Mouse (Mus musculus): ENCODE results near the gene Tmem108.

Gene Tmem108

GRCm38 (mm10) chr9:103549178-103549577, 212.5 kb downstream of the Tmem108 start:
- no peak for DNase-seq (ENCODE audit: low spot score in 2 of 2)

DNA sequence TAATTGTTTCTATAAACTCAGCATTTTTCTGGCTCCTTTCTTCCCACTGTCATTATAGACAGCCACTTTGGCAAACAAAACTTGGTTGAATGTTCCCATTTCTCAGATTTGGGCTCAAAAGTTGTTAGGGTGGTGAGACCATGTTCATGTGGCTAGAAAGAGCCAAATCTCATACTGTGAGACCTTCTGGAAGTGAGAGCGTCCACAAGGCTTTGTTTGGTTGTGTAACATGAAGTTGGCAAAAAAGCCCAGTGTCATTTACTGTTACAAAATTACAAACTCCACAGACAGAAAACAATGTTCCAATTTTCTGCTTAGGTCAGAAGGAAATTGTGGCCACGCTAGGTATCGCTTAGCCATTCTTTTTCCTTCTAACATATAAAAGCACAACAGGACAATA, 213.0 kb downstream of the Tmem108 start:
- DNase-seq (ENCODE audit: low spot score in 2 of 2), result no peak

DNA sequence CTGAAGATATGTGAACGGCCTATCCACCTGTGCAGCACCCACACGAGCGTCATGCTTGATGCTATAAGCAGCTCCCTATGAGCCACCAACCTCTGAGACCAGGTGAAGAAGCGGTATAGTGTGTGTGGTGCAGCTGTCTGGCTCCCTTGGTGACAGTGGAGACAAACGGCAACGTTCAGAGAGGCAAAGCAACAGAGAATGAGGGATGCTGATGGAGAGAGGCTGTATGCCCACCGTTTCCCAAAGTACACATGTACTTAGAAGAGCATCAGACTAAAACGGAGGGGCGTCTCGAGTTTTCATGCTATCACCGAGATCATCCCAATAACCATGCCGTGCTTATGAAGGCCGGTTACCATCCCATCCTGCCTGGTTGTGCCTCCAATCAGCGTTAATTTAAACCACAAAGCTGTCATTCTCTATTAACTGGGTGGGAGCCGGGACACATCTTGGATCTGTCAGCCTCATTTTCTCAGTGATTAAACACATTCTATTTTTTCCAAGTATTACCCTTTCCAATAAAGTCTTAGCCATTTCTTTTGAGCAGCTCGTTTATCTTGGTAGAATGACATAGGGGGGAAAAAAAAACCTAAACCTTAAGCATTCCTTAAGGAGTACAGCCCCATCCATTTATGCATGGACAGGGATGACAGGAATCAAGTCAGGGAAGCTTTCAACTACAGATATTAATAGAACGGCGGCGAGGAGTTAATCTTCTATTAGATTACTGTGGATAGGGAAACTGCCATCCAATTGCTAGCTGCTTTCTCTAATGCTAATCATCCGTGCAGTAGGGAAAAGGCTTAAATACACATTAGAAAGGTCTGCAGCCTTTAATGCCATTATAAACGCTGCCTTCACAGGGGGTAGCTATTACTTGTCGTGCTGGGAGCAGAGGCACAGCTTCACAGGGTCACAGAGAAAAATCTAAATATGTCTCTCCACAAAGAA, 214.7 kb downstream of the Tmem108 start:
- no peak for DNase-seq (ENCODE audit: low spot score in 2 of 2)

- no peak for DNase-seq (ENCODE audit: low spot score in 2 of 2)
Observed at GRCm38 (mm10) chr9:103545729-103546128, 215.9 kb downstream of the Tmem108 start.

DNA sequence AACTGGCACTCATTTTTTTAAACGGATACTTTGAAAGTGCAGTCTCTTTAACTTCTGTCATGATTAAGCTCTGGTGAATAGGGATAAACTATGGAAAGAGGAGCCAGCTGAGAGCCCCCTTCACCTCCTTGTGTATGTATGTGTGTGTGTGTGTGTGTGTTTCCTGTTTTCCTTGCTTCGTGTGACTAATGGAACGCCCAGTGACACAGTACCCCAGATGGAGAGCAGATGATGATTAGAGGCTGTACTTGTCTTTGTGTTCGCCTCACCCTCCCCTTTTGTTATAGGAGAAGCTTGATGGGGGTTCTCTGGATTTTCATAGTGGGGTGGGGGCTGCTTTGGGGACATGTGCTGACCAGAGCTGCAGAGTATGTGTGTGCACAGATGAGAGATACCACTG, 216.4 kb downstream of the Tmem108 start:
- no peak for DNase-seq (ENCODE audit: low spot score in 2 of 2)

GRCm38 (mm10) chr9:103544599-103544998, 217.0 kb downstream of the Tmem108 start:
- no peak for DNase-seq (ENCODE audit: low spot score in 2 of 2)

- DNase-seq (ENCODE audit: low spot score in 2 of 2), result no peak
Observed at GRCm38 (mm10) chr9:103540518-103540917, 221.1 kb downstream of the Tmem108 start.

DNA sequence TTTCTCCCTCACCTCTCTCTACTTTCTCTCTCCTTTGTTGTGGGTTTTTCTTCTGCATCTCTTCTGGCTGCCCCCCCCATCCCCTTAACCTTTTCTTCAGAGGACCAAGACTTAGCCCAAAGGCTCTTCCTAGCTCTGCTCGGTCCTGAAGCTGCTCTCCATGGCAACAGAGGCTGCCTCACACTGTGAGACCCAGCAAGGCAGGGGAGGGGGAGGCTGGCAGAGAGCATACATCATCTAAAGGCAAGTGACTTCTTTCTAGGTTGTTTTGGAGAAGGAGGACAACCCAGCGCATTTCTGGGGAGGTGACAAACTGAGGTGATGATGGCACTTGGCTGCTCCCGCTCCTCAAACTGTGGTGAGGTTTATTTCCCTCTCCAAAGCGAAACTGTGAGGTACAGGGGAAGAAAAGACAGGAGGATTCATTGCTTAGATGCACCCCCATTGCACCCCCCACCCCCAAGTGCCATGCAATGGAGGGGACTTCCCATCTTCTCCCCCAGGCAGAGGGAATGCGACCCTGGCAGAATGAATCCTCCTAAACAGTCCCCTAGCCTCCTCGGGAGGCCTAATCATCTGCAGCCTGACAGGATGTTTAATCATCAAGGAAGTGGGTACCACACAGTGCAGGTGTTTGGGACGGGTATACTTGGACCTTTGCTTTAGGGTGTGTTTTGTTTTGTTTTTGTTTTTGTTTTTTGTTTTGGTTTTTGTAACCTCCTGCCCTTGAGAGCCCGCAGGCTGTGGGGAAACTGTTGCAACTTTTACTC, 223.4 kb downstream of the Tmem108 start:
- no peak for DNase-seq (ENCODE audit: low spot score in 2 of 2)

GRCm38 (mm10) chr9:103536059-103536634, 225.5 kb downstream of the Tmem108 start:
- DNase-seq (ENCODE audit: low spot score in 2 of 2), result no peak

- no peak for DNase-seq (ENCODE audit: low spot score in 2 of 2)
Observed at GRCm38 (mm10) chr9:103525041-103525537, 236.5 kb downstream of the Tmem108 start.

GRCm38 (mm10) chr9:103524600-103524999, 237.0 kb downstream of the Tmem108 start:
- DNase-seq (ENCODE audit: low spot score in 2 of 2), result no peak

- DNase-seq (ENCODE audit: low spot score in 2 of 2), result no peak
Observed at GRCm38 (mm10) chr9:103523742-103524403, 237.8 kb downstream of the Tmem108 start.

GRCm38 (mm10) chr9:103523008-103523407, 238.6 kb downstream of the Tmem108 start:
- no peak for DNase-seq (ENCODE audit: low spot score in 2 of 2)

DNA sequence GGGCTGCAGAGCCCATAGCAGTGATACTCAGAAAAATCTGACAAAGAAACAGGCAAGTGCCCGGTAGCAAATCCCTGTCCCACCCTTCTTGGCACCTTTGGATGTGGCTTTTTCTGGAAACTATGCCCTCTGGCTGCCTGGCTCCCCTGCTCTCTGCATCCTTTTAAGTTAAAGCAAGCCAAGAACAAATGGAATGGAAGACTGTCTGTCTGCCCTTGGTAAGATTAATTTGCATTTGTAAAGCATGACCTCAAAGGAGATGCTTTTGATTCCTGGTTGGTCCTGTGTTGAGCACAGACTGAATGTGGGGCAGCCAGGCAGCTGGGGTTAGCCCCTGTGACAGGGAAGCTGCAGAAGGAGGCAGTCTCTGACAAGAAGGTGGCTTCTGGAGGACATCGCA, 247.8 kb downstream of the Tmem108 start:
- DNase-seq (ENCODE audit: low spot score in 2 of 2), result no peak

DNA sequence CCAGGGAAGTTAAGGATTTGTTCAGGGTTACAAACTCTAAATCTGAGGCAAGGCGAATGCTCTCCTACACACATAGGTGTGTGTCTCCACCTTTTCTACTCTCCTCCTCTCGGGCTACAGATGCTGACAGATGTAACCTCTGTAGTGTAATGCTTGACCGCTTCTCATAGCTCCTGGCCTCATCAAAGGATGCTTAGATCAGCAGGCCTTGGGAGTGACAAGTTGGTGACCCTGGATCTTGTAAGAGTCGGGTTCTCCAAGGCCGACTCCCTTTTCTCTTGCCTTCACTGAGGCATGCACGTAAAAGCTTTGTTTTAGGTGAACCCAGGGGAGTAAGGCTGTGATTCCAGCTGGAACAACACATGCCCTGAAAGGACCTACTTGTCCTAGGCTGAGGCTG, 249.4 kb downstream of the Tmem108 start:
- DNase-seq (ENCODE audit: low spot score in 2 of 2), result no peak

DNA sequence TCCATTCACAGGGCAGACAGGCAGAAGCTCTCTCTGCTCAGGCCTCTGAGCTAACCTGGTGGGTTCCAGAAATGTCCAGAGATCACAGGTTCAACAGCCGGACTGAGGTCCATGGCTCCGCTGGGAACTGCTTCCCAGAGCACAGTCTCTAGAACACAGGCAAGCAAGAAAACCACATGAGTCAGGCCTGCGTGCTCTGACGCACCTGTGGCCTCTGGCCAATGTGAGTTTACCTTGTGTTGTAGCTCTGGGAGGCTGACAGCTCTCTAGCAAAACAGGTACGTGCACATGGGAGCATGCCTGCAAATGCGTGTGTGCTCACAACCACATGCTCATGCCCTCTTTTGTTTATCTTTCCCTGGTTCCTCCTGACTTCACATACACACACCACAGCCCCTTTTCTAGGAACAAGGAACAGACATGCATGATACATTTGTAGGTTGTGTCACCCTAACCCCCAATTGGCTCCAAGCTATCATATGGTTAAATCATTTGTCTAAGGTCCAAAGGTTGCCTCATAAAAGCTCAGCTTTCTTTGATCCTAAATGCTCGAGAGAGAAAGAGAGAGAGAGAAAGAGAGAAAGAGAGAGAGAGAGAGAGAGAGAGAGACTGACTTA, 254.6 kb downstream of the Tmem108 start:
- DNase-seq (ENCODE audit: low spot score in 2 of 2), result no peak

- DNase-seq (ENCODE audit: low spot score in 2 of 2), result no peak
Observed at GRCm38 (mm10) chr9:103505067-103505466, 256.6 kb downstream of the Tmem108 start.

- DNase-seq (ENCODE audit: low spot score in 2 of 2), result no peak
Observed at GRCm38 (mm10) chr9:103504646-103505045, 257.0 kb downstream of the Tmem108 start.

DNA sequence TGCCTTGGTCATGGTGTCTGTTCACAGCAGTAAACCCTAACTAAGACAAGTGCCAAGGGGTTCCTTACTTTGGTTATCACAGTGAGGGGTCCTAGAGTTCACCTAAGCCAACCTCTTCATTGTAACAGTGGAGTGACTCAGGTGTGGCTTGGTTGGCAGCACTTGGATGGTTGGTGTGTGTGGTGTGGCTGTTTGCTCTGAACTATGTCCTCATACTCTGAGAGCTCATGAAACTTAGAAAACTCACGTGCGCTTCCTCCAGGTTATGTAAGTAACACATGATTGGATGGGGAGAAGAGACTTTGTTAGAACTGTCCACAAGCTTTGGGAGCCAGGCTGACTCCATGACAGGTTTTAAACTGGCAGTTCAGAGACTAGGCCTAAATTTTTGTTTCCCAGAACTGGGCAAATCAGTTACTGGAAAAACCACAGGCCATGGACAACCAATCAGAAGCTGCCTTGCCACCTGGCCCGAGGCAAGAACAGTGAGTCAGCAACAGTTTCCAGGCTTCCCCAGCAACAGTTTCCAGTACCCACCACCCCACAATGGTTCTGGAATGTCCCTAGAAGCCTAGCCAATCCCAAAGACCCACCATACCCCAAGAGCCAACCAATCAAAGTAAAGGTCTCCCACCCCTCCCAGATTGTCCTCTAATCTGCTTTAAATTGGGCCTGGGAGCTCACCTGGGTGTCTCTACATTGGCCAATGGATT, 257.9 kb downstream of the Tmem108 start:
- DNase-seq (ENCODE audit: low spot score in 2 of 2), result no peak

- no peak for DNase-seq (ENCODE audit: low spot score in 2 of 2)
Observed at GRCm38 (mm10) chr9:103502655-103503054, 259.0 kb downstream of the Tmem108 start.
